Mouse (Mus musculus) spleen, adult 2 months (tissue): ENCODE measurements around the gene Ak8.

Experiments
- CTCF ChIP-seq: fragments of 200-500 bp; IDR thresholded peaks from 2 replicates; pipeline ENCODE4 v1.5.1; 2011; ENCODE audit warnings: mild to moderate bottlenecking, inconsistent platforms; ENCODE audit not compliant: insufficient read depth, insufficient read length, insufficient replicate concordance; ENCODE audit errors: extremely low read depth
- POLR2A ChIP-seq: fragments of 200-500 bp; IDR thresholded peaks from 2 replicates; pipeline ENCODE4 v1.6.1; 2011; ENCODE audit warnings: low read depth, low read length, inconsistent platforms

- TF ChIP-seq POLR2A (no peak), CTCF (no peak)
Observed at GRCm38 (mm10) chr2:28751658-28752057, 51.7 kb downstream of the Ak8 start.
